8 mouse cellular contexts compared by ENCODE assay signal in the genomic region with DNA sequence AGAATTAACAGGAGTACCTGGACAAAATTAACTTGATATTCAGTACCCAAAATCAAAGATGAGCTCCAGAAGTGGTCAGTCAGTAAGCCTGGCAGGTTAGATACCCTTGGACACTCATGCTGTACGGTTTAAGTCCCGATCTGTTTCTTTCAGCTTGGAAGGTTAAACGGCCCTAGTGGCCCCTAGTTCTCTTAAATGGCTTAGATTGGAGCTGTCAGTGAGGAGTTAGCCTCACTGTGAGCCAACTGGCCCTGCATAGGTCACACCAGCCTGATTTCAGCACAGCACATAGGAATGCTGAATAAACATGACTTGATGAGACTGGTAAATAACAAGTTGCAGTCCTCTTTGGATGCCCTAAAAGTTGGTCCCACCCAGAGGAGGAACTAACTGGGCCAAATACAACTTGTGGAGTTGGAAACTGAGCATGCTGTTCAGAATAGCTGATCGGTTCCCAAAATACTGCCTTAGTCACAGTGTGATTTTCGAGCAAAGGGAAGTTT. TPM values are rescaled to one million over a fixed set of nuclear protein-coding genes. Genes with fewer than 3 reads are reported as not detected.
DNase-seq lines count a peak whose midpoint lies in the region; ATAC-seq and TF ChIP-seq lines count a peak whose summit lies in the region.

No protein-coding gene starts in this region.

- H3K9ac ChIP-seq in kidney, embryonic 15.5 days = peak overlapping the region; percentile 99
- peak overlapping the region; percentile 99 for H3K9ac ChIP-seq in heart, embryonic 14.5 days (ENCODE audit: low read length)
- H3K9ac ChIP-seq in liver, embryonic 13.5 days = peak overlapping the region; percentile 98

- H3K27ac ChIP-seq in kidney, embryonic 15.5 days = no peak overlapping the region
- H3K27ac ChIP-seq in bone marrow macrophage, adult 2 months (ENCODE audit: insufficient read depth, low read depth, low read length) = peak overlapping the region; percentile 81
- peak overlapping the region in 1 of 2 experiments; percentile 85; a peak in 1 of 4 replicates for H3K27ac ChIP-seq in heart, embryonic 14.5 days (replicated peaks in 1 of 2; ENCODE audit: control insufficient read depth in 1 of 2, insufficient read depth in 1 of 2, low read depth in 2 of 2, low read length in 2 of 2)
- H3K27ac ChIP-seq in liver, embryonic 13.5 days = peak overlapping the region; percentile 90

- no peaks in the 10 kb centered on the region for H3K9me3 ChIP-seq in kidney, embryonic 15.5 days (replicated peaks)
- no peaks in the 10 kb centered on the region for H3K9me3 ChIP-seq in heart, embryonic 14.5 days (ENCODE audit: control insufficient read depth, low read length)
- no peaks in the 10 kb centered on the region for H3K9me3 ChIP-seq in liver, embryonic 13.5 days (replicated peaks)

- WGBS in kidney, embryonic 15.5 days = 42% methylated on average over 5 of the region's 5 CpGs
- WGBS in heart, embryonic 14.5 days = 31% methylated on average over 5 of the region's 5 CpGs
- WGBS in liver, embryonic 13.5 days (ENCODE audit: insufficient replicate concordance) = 16% methylated on average over 5 of the region's 5 CpGs

- peak overlapping the region; percentile 99 for H3K4me3 ChIP-seq in kidney, embryonic 15.5 days (replicated peaks)
- H3K4me3 ChIP-seq in bone marrow macrophage, adult 2 months (ENCODE audit: insufficient read depth, low read length) = peak overlapping the region; percentile 95
- peak overlapping the region; percentile 93 to 99 for H3K4me3 ChIP-seq in heart, embryonic 14.5 days (ENCODE audit: control insufficient read depth in 1 of 2, insufficient read depth in 1 of 2, low read depth in 1 of 2, low read length in 2 of 2)
- H3K4me3 ChIP-seq in liver, embryonic 13.5 days (replicated peaks) = peak overlapping the region; percentile 94

- no peak for DNase-seq in kidney, postnatal 10 days
- no peak for DNase-seq in liver, embryonic 13.5 days
- DNase-seq in splenic B cell, adult 2 months (ENCODE audit: low read depth, low spot score) = peak; percentile 29
- no peak for DNase-seq in ovary, postnatal 14 days (ENCODE audit: low spot score)
- no peak for DNase-seq in right cerebral cortex, postnatal 36 days (ENCODE audit: low spot score in 2 of 2)

- H3K4me1 ChIP-seq in kidney, embryonic 15.5 days = peaks cover 23% of the 10 kb centered on the region
- H3K4me1 ChIP-seq in bone marrow macrophage, adult 2 months (ENCODE audit: control insufficient read depth, insufficient read depth, low read length) = peaks cover 41% of the 10 kb centered on the region
- peaks cover 14 to 38% of the 10 kb centered on the region in 2 experiments for H3K4me1 ChIP-seq in heart, embryonic 14.5 days (ENCODE audit: control insufficient read depth in 2 of 2, insufficient read depth in 2 of 2, low read length in 2 of 2)
- H3K4me1 ChIP-seq in liver, embryonic 13.5 days (replicated peaks) = peaks cover 58% of the 10 kb centered on the region

- no peak for ATAC-seq in kidney, embryonic 15.5 days (replicated peaks; ENCODE audit: low FRiP score)
- ATAC-seq in heart, embryonic 14.5 days (ENCODE audit: insufficient number of reproducible peaks, insufficient read depth, low FRiP score, low read depth) = no peak
- no peak for ATAC-seq in liver, embryonic 13.5 days (ENCODE audit: low read depth)

- TF ChIP-seq POLR2A in bone marrow macrophage, adult 2 months (IDR thresholded peaks at IDR 0.05; ENCODE audit: borderline replicate concordance, low read depth, low read length) = no peak

- no peaks in the 10 kb centered on the region for H3K27me3 ChIP-seq in kidney, embryonic 15.5 days
- H3K27me3 ChIP-seq in heart, embryonic 14.5 days (ENCODE audit: control insufficient read depth, insufficient read depth, low read length) = no peaks in the 10 kb centered on the region
- H3K27me3 ChIP-seq in liver, embryonic 13.5 days = no peaks in the 10 kb centered on the region
- H3K27me3 ChIP-seq in splenic B cell, adult 2 months (ENCODE audit: control insufficient read depth, insufficient read depth, low read length, poor library complexity, severe bottlenecking) = no peaks in the 10 kb centered on the region

- peaks cover 12% of the 10 kb centered on the region for H3K36me3 ChIP-seq in kidney, embryonic 15.5 days
- peaks cover 15% of the 10 kb centered on the region for H3K36me3 ChIP-seq in heart, embryonic 14.5 days (ENCODE audit: control insufficient read depth, insufficient read depth, low read length)
- H3K36me3 ChIP-seq in liver, embryonic 13.5 days = peaks cover 11% of the 10 kb centered on the region
- no peaks in the 10 kb centered on the region; the same call in none of the 2 replicates for H3K36me3 ChIP-seq in splenic B cell, adult 2 months (ENCODE audit: control insufficient read depth, insufficient read depth, low read length, poor library complexity, severe bottlenecking)

- TF ChIP-seq CTCF in bone marrow macrophage, adult 2 months (IDR thresholded peaks at IDR 0.05; ENCODE audit: low read depth, low read length) = no peak

- H3K4me2 ChIP-seq in kidney, embryonic 15.5 days = peak overlapping the region; percentile 74
- peak overlapping the region; percentile 84 for H3K4me2 ChIP-seq in heart, embryonic 14.5 days (ENCODE audit: low read length)
- peak overlapping the region; percentile 91 for H3K4me2 ChIP-seq in liver, embryonic 13.5 days

RNA-seq across cellular contexts. Expression of a gene that starts 1.1 kb away (rescaled TPM):
- polyA plus RNA-seq in kidney, embryonic 15.5 days (2015; fragmentation: Nextera tagmentation; extraction: Ambion mirVana) = 72.6 and 77.9 TPM in 2 replicates
- 86.4 and 92.4 TPM in 2 replicates for polyA plus RNA-seq in bone marrow macrophage, adult 2 months (2012; ENCODE audit: insufficient read depth, insufficient read length, missing spikeins)
- polyA plus RNA-seq in heart, embryonic 14.5 days (2014; fragmentation: Nextera tagmentation; extraction: Ambion mirVana) = 63.5 and 67.6 TPM in 2 replicates
- 71.1 and 77.5 TPM in 2 replicates for polyA plus RNA-seq in liver, embryonic 13.5 days (2015; fragmentation: Nextera tagmentation; extraction: Ambion mirVana)

RNA-seq across cellular contexts. Expression of a gene that starts 46.9 kb away (rescaled TPM):
- 21.7 and 22.2 TPM in 2 replicates for polyA plus RNA-seq in kidney, embryonic 15.5 days (2015; fragmentation: Nextera tagmentation; extraction: Ambion mirVana)
- polyA plus RNA-seq in bone marrow macrophage, adult 2 months (2012; ENCODE audit: insufficient read depth, insufficient read length, missing spikeins) = 19.2 and 22.6 TPM in 2 replicates
- polyA plus RNA-seq in heart, embryonic 14.5 days (2014; fragmentation: Nextera tagmentation; extraction: Ambion mirVana) = 10.6 and 12.1 TPM in 2 replicates
- polyA plus RNA-seq in liver, embryonic 13.5 days (2015; fragmentation: Nextera tagmentation; extraction: Ambion mirVana) = 24.9 and 30.1 TPM in 2 replicates
